Mouse (Mus musculus) adrenal gland (tissue): ENCODE results near the gene Fbln5.

Experiments used
- intact Hi-C: fragments of 180-260 bp; cut with DNase I; formaldehyde crosslinking; loops from one replicate; pipeline ENCODE4 v1.15.1; 2025
- long read RNA-seq, 2 experiments: library from polyadenylated mRNA; unstranded; transcript quantifications; one replicate each; pipeline ENCODE4 v2.0.0; 2020; ENCODE audit warnings: borderline replicate concordance in 1 of 2; ENCODE audit not compliant: insufficient replicate concordance in 1 of 2

Fbln5 gene
- long read RNA-seq, experiment 1, full-length matches to known transcripts, result 24 of 26 reads
- long read RNA-seq, experiment 1, partial matches to known transcripts, result 1 of 26 reads
- long read RNA-seq, experiment 1, other reads (novel, unspliced or antisense), result 1 of 26 reads
- long read RNA-seq, experiment 2, full-length matches to known transcripts, result 16 of 26 reads
- long read RNA-seq, experiment 2, partial matches to known transcripts, result 9 of 26 reads
- long read RNA-seq, experiment 2, other reads (novel, unspliced or antisense), result 1 of 26 reads

DNA sequence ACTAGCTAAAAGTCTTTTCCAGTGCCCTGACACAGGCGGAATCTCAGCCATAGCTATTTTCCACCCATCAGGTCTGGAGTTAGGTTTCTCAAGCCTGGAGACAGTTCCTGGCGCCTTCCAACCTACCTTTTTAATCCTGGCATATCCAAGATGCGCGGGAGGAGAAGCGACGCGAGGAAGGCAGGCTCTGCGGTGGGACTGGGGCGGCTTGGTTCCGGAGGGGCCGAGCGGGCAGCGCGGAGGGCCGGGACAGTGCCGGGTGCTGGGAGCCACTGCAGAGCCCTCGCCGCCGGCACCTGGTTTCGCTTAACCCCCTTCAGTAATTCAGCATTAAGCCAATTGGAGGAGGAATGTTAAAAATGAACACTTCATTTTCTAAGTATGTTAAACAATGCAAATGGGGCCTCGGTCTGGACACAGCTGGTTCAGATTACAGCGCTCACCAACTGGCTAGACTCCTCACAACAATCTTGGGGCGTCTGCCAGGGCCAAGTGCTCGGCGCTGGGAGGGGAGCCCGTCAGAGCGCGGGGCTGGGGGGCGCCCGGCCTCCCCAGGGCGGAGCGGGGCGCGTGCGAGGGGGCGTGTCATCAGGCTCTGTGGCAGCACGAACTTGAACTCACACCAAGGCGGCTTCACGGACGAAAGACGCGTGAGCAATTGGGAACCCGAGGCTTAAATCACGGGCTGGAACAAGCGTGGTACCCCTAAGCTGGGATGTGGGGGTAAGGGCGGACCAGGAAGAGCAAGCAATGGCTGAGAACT, at the start of gene Fbln5:
Fbln5 (minus strand) TSS at position 448 of the 763 bp plus-strand sequence.
- intact Hi-C loops, result loop anchor here (5.0 to 10.0 kb wide), 2 partner anchors 64 to 136 kb away; partner anchors contain the start of gene Atxn3

DNA sequence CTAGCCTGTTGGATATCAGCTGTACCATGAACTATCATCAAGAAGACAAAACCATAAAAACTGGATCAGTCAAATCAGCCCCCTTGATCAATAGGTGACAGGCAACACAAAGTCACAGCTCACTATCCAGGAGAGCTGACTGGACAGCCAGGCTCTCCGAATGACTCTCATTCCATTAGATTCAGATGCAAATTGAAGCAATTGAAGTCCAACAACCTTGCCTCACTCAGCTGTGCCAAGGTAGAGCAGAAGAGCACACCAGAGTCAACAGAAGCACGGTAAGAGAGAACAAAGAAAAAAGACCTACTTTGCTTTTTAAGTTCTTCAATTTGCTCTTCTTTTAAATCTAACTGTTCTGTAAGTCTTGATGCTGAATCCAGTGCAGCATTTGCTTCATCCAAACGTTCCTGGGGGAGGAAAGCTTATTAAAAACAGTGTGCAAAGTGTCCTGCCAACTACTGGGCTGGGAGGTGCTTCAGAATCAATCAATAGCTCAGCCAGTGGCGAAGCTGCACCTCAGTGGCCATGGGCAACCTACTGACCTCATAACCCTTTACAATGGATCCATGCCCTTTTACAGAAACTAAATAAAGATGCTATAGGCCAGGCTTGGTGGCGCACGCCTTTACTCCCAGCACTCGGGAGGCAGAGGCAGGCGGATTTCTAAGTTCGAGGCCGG, 43.6 kb upstream of the Fbln5 start:
- intact Hi-C loops, result no loop called here

DNA sequence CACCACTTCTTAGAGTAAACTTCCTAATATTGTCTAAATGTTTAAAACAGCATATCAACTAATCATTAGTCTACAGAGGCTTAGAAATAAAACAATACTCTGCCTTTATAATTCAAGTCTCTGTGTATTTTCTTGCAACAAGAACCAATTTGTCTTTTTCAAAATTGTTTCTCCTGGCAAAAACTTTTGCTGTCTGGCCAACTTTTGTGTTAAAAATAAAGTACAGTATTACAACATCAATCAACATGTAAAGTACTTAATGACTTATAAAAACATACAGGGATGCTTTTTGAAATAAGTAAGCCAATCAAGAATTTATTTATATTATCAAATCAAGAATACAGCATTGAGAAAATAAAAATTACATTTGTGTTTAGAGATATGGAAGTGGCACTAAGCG, 41.4 kb upstream of the Fbln5 start:
- intact Hi-C loops, result no loop called here

DNA sequence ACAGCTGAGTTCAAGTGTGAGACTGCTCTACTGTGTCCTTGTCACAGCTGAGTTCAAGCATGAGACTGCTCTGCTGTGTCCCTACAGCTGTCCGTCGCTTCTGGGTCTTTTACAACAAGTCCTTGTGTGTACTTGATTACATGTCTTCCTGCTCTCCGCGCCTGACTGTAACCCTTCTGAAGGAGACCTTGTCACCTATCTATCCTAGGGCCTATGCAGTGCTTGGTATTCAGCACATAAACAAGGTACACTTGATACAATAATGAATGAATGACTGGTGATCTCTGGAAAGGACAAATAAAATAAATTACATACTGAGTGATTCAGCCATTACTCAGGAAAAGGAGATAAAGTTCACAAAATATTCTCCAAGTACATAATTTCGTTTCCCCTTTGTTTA, 39.2 kb upstream of the Fbln5 start:
- intact Hi-C loops, result no loop called here

DNA sequence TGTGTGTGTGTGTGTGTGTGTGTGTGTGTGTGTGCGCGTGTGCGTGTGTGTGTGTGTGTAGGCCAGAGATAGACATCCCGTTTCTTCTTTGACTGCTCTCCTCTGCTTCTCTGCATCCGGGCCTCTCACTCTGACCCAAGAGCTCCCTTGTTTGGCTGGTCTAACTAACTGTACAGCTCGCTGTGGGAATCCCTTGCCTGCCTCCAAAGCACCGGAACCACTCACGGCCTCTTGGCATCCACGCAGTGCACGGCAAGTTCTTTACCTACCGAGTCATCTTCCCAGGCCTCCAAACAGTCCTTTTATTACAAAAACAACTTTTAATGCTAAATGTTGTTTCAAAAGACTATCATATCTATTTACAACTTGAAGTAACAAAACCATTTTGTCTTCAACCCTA, 35.5 kb upstream of the Fbln5 start:
- intact Hi-C loops, result no loop called here

DNA sequence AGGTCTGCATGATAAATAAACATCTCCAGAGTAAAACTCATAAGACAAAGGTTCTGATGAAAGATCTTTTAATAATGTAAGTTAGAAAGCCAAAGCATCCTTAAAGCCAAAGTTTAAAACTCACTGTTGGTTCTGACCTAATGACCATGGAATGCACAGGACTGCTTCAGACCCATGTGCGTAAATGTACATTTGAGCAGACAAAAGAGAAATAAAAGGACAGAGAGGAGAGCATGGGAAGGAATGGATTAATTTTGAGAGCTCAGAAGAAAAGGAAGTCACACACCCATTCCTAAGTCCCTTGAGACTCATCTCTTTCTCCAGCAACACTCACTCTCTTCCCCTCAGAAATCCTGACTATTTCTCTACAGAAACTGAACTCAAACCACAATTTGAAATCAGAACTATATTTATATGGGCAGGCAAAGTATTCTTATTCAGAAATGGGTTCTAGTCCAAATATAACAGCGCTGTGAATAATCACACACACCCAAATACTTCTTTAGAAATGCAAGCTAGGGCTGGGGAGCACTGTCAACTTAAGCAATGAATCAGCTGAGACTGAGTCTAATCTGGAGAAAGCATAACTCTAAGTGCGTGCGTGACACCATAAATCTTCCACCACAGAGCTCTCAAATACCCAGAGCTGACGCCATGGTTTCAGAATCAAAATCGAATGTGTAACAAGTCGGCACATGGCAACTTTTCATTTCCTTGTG, 33.1 kb upstream of the Fbln5 start:
- intact Hi-C loops, result no loop called here

DNA sequence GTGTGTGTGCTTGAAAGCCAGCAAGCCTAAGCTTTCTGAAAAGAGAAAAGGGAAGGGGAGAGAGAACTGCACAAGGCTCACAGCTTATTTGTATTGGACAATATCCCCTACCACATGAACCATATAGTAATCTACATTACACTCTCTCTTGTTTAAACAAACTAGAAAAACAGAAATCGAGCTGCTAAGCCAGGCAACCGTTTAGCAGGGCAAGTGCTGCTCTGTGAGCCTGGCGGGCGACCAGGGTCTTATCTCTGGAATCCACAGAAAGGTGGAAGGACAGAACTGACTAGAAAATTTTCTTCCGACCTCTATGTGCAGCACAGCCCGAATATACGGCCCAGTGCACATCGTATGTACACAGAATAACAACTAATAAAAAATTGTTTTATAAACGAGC, 32.5 kb upstream of the Fbln5 start:
- intact Hi-C loops, result no loop called here

DNA sequence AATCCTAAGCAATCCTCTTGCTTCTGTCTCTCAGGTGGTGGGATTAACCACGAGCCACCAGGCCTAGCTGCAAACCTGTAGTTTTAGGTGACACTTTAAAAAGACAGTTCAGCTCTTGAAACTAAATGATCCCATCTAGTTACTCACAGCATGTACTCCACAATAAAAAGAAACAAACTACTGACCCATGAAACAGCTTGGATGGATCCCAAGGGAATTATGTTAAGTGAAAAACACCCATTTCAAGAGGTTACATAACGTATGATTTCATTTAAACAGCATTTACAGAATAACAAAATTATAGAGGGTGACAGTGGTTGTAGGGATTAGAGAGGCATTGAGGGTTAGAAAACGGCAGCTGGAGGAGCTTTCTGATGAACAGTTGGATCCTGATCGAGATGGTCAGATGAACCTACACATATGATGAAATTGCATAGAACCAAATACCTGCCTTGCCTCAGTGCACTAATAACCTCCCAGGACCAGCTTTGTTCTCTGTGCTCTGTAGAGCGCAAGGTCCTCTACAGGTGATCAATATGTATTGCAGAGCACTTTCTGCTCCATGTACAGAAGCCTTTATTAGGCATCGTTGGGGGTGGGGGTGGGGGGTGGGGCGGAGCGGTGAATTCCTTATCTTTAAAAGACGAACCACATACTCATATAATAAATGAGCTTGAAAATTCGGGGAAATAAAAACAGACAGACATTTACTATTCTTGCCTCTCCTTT, 17.9 kb upstream of the Fbln5 start:
- intact Hi-C loops, result no loop called here

DNA sequence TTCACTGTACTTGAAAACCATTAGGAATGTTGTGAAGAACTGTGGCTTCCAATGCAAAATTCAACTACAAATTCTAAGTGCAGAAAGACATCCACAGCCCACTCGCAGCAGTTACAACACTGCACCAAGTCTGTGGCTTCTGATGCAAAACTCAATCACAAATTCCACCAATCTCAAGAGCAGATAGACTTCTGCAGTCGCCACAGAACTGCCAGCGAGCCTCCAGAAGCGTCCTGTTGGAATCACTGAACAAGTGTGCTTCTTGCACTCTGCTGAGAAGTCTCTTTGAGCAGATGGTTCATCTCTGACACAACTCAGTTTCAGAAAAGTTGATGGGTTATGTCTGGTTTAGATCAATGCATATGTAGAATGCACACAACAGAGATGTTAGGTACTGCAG, 15.9 kb upstream of the Fbln5 start:
- intact Hi-C loops, result no loop called here

DNA sequence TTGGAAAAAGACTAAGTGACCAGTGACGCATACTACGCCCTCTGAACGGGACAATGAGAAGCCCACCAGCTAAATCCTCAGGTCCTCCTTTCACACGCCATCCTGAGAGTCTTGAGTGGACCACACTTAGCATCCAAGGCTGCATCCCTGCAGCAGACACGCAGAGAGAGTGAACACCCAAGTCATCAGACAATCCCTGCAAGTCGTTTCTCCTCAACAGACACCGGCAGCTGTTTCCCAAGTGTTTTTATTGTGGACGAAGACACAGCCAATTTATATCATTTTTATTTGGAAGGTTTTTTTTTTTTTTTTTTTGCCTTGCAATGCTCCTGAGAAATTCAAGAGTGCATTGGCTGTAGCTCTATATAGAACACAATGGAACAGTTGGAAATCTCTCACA, 14.9 kb upstream of the Fbln5 start:
- intact Hi-C loops, result no loop called here

DNA sequence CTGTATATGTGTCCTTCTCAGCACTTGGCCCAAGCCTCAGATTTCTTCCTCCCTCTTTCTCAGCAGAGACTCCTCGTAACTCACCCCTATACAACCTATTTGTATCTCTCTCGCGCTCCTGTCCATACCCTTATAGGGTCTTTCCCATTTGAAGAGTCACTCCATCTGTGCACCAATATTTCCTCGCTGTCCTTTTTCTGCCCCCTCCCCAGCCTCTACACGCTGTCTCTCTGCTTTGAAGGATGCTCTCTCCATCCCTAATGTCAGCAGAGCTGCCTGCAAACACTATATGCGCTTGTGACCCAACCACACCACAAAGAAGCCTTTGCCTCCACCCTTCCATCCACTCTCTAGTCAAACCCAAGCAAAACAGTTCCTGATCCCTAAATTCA, 14.3 kb upstream of the Fbln5 start:
- intact Hi-C loops, result no loop called here

DNA sequence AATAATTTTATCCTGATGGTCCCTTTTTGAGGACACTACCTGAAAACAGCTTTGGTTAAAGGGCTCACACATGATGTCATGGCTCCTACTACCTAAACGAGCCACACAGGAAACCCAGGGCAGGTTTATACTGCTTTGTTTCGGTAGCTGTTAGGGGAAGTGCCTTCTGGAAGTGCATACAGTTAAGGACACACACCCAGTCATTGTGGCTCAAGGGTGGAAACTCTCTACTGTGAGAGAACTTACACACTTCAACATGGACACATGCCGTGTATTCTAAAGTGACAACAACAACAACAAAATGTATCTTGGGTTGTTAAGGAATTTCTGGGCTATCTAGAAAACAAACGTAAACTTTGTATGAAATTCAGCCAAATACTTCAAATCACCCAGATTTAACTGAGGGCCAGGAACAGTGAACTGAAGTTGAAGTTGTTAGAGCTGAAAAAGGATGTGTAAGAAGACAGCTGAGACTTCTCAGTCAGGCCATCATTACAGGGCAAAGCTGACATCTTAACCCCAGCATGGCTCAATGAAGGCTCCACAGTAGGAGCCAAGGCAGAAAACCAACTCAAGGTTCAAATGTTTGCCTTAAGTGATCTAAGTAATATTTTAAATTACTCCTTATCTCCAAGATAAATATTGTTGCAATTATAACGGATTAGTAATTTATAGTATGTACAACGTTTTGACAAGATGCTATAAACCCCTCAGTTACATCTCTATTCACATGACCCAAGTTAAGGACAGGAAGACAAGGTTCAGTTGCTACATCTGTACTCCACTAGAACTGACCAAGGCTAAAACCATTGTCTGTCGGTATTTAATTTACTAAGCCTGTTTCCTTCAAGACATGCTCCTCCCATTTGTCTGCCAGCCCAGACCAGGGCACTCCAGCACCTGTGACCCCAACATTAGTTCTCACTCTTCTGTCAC, 13.6 kb upstream of the Fbln5 start:
- intact Hi-C loops, result no loop called here

DNA sequence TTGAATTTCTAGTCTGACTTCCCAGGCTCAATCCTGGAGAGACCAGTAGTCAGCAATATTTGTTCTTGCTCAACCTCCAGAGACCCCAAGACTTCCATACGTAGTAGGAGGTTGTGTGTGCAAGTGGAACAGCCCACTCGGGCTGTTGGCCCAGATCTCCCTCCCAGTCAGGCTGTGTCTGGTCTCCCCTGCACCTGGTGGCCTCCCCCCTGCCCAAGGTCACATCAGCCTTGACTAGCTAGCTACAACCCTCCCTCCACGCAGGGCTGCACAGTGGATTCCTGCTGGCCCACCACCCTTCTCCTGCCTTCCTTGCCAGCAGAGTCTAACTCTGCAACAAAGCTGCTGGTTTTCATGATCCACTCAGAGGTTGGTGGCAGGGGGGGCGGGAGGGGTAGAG, 12.4 kb upstream of the Fbln5 start:
- intact Hi-C loops, result no loop called here

DNA sequence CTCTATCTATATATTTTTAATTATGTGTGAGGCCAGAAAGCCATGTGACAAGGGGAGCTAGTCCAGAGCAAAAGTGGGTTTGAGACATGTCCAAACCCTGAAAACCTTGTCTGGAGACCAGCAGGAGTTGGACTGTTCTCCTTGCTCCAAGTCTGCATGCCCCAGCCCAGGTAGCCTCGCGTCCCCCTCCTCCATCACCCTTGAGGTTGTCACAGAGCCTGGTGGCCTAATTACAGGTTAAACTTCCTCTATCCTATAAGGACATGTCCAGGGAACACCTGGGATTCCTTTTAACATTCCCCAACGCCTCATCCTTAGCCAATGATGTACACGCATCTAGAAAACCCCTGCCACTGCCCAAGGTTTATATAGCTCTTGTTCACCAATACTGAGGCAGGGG, 4.3 kb upstream of the Fbln5 start:
- intact Hi-C loops, result no loop called here

DNA sequence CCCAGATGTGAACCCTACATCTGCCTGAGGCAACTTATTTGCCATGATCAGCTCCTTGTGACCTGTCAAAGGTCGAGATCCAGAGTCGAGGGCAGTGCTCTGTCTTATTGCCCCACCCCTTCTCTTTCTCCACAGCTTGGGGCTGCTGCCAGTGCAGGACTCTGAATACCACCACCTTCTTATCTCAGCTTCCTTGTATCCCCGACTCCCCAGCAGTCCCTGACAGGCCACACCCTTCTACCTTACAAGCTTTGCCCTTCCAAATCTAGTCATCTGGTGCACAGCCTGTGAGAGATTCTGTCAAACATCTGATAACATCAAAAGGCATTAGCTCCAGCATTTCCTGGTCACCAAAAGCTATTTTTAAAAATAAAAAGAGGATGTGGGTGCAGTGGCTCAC, 2.7 kb upstream of the Fbln5 start:
- intact Hi-C loops, result no loop called here

DNA sequence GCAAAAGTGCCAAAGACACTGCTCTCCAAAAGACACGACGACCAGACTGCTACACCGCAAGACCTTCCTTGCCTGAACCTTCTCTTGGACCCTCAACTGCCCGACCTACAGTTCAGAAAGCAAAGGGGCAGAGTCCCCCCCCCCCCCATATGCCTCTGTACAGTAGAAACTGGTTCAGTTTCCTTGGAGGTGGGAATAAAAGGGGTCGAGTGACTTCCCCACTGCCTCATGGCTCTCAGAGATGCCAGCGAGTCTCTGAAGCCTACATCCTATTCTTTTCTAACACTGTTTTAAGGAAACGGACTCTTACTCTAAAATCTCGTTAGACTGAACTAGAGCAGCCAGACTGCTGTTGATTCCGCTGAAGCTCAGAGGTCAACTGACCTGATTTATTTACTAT, 715 bp upstream of the Fbln5 start:
- intact Hi-C loops, result loop anchor here (5.0 to 10.0 kb wide), 2 partner anchors 63 to 135 kb away; partner anchors contain the start of gene Atxn3

DNA sequence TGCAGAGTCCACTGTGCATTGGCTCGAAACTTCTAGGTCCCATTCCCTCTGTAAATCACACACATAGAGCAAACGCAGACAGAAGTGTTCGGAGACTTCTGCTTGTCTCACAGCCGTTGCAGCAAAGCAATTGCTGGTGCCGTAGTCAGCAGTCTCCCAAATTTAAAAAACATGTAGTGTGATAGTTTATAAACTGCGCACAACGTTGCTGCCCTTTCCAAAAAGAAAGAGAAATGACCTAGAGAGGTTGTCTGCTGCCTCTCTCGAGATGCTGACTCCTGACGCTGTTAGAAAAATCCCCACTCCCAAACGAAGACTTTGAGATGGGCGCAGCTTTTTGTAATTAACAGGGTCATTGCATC, 628 bp downstream of the Fbln5 start:
- intact Hi-C loops, result loop anchor here (5.0 to 10.0 kb wide), 2 partner anchors 64 to 137 kb away; partner anchors contain the start of gene Atxn3

DNA sequence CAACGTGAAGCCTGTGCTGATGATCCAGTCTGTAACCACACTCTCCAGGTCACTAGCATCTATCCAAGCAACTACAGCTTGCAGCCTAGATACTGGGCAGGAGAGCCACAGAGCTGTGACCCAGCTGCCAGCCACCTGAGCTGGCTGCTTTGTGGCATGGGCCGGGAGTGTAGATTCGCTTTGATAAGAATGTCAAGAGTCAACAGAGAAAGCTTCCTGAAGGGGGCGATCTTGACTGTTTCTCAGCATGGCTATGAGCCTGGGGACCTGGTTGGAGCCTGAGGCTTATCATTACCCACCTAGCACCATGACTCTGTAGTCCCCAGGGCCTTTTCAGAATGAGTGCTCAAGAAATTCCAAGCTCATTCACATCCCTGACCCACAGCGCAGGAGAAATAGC, 2.0 kb downstream of the Fbln5 start:
- intact Hi-C loops, result loop anchor here (5.0 to 10.0 kb wide), 2 partner anchors 65 to 138 kb away; partner anchors contain the start of gene Atxn3

DNA sequence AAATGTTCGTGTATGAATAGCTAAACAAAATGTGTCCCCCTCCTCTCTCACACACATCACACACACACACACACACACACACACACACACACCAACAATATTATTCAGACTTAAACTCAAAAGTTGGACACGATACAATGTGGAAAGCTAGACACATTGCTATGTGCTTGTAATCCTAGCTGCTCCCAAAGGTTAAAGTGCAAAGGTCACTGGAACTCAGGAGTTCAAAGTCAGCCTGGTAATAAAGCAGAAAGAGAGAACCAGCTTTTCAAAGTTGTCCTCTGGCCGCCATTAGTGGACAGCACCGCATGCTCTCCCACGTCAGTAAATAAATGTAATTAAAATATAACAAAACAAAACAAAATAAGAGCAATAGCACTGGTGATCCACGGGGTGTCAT, 3.1 kb downstream of the Fbln5 start:
- intact Hi-C loops, result loop anchor here (5.0 to 10.0 kb wide), 2 partner anchors 67 to 139 kb away; partner anchors contain the start of gene Atxn3

DNA sequence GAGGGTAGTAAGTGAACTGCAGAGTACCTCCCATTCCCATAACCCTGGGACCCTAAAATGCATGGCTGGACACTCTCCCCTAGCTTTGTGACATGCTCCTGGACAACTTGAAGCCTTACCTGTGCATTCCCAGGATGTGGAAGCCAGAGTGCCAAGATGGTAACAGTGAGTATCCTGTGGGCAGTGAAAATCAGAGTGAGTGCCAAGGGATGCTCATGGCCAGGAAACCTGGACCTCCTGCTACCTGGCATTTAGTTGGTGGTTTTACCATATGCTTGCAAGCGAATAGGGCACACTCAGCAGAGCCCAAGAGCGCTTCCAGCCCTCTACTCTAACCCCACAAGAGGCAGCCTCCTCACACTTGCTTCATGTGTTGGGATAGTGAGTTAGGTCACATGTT, 4.4 kb downstream of the Fbln5 start:
- intact Hi-C loops, result loop anchor here (10.0 kb wide), 1 partner anchor 140 kb away; the partner anchor contains the start of gene Atxn3
